Mouse (Mus musculus) embryonic facial prominence, embryonic 13.5 days (tissue): ENCODE data around the gene Nipsnap3b. TPM values are rescaled to one million over a fixed set of nuclear protein-coding genes. Genes with fewer than 3 reads are reported as not detected.

ENCODE experiments used
- ATAC-seq: fragments of 200-750 bp; cut with Nextera tagmentation; 2 replicates; pipeline ENCODE4 v1.8.0; 2017; ENCODE audit warnings: low read depth; ENCODE audit not compliant: insufficient number of reproducible peaks, insufficient read depth, low FRiP score, low TSS enrichment
- H3K27ac ChIP-seq: fragments of 300-500 bp; sonication (generic); 2 replicates; pipeline ENCODE4 v1.5.1; 2015; ENCODE audit warnings: moderate library complexity, mild to moderate bottlenecking, inconsistent platforms
- H3K27me3 ChIP-seq: fragments of 300-500 bp; sonication (generic); 2 replicates; pipeline ENCODE4 v1.6.1; 2015; ENCODE audit warnings: mild to moderate bottlenecking, inconsistent platforms
- H3K36me3 ChIP-seq: fragments of 300-500 bp; sonication (generic); 2 replicates; pipeline ENCODE4 v1.6.1; 2015; ENCODE audit warnings: mild to moderate bottlenecking, inconsistent platforms
- H3K4me1 ChIP-seq: fragments of 300-500 bp; sonication (generic); 2 replicates; pipeline ENCODE4 v1.6.1; 2015; ENCODE audit warnings: inconsistent platforms
- H3K4me2 ChIP-seq: fragments of 300-500 bp; sonication (generic); 2 replicates; pipeline ENCODE4 v1.6.1; 2015; ENCODE audit warnings: moderate library complexity, mild to moderate bottlenecking, inconsistent platforms
- H3K4me3 ChIP-seq: fragments of 300-500 bp; sonication (generic); 2 replicates; pipeline ENCODE4 v1.5.1; 2015; ENCODE audit warnings: mild to moderate bottlenecking, inconsistent platforms
- H3K9ac ChIP-seq: fragments of 300-500 bp; sonication (generic); 2 replicates; pipeline ENCODE4 v1.6.1; 2015; ENCODE audit warnings: mild to moderate bottlenecking, inconsistent platforms
- H3K9me3 ChIP-seq: fragments of 300-500 bp; sonication (generic); 2 replicates; pipeline ENCODE4 v1.6.1; 2016; ENCODE audit warnings: inconsistent platforms
- WGBS: fragments of 180-500 bp; shearing (Covaris S2); methylation state at CpG from one replicate; pipeline ENCODE4 v1.1.7; 2015; ENCODE audit warnings: mixed read lengths; 5-methylcytosine and 5-hydroxymethylcytosine counted together
- polyA plus RNA-seq: library from polyadenylated mRNA; unstranded; fragments of >200 nt; fragmentation: Nextera tagmentation; extraction: Ambion mirVana; gene quantifications from 2 replicates; pipeline ENCODE4 v1.2.1, GENCODE M21; 2015

Nipsnap3b gene
- polyA plus RNA-seq, result 58.9 and 60.1 TPM in 2 replicates

- peaks cover 5% of the 10 kb centered on the region; the same call in 1 of the 2 replicates for H3K9me3 ChIP-seq
- H3K4me3 ChIP-seq, result peak within 1 kb of the TSS; percentile 70
- peaks cover 4% of the 10 kb centered on the region; the same call in 1 of the 2 replicates for H3K4me1 ChIP-seq
- no peaks in the 10 kb centered on the region for H3K27me3 ChIP-seq
- peak; percentile 93 for ATAC-seq
- H3K36me3 ChIP-seq, result peaks cover 14% of the 10 kb centered on the region
- peak within 1 kb of the TSS; percentile 75 for H3K9ac ChIP-seq
- under 1% methylated on average over 63 of the region's 63 CpGs for WGBS
- peak within 1 kb of the TSS; percentile 59 for H3K4me2 ChIP-seq
- peak within 1 kb of the TSS; percentile 84 for H3K27ac ChIP-seq
These were observed at the start of gene Nipsnap3b for GRCm38 (mm10) chr4:53011732-53012361. Gene Nipsnap3b, plus strand, starts transcription at chr4:53011880.

GRCm38 (mm10) chr4:52964247-52964646, 47.4 kb upstream of the Nipsnap3b start, which contains the start of gene Olfr270:
Gene Olfr270, plus strand, starts transcription at chr4:52964547.
- H3K4me2 ChIP-seq, result no peak within 1 kb of the TSS
- no peaks in the 10 kb centered on the region for H3K4me1 ChIP-seq
- no peak within 1 kb of the TSS for H3K9ac ChIP-seq
- H3K27ac ChIP-seq, result no peak within 1 kb of the TSS
- ATAC-seq, result no peak
- no peaks in the 10 kb centered on the region for H3K9me3 ChIP-seq
- no peak within 1 kb of the TSS for H3K4me3 ChIP-seq
- no peaks in the 10 kb centered on the region for H3K36me3 ChIP-seq
- H3K27me3 ChIP-seq, result no peaks in the 10 kb centered on the region

- WGBS, result 71% methylated on average over 2 of the region's 2 CpGs
These were observed 26.5 kb upstream of the Nipsnap3b start for GRCm38 (mm10) chr4:52985216-52985615.

GRCm38 (mm10) chr4:52986266-52986665, 25.4 kb upstream of the Nipsnap3b start:
- no peaks in the 10 kb centered on the region for H3K9me3 ChIP-seq
- 84% methylated on average over 2 of the region's 2 CpGs for WGBS
- H3K4me2 ChIP-seq, result no peak overlapping the region
- H3K27ac ChIP-seq, result no peak overlapping the region
- no peak for ATAC-seq
- H3K9ac ChIP-seq, result no peak overlapping the region
- no peak overlapping the region for H3K4me3 ChIP-seq
- H3K27me3 ChIP-seq, result no peaks in the 10 kb centered on the region
- H3K36me3 ChIP-seq, result no peaks in the 10 kb centered on the region
- 0 out of 2 replicates have a peak, but pooled peaks cover 4% of the 10 kb centered on the region for H3K4me1 ChIP-seq

More at GRCm38 (mm10) chr4:52985216-52985615, 26.5 kb upstream of the Nipsnap3b start:
- Histone ChIP-seq H3K4me1 (0 out of 2 replicates have a peak, but pooled peaks cover 4% of the 10 kb centered on the region), H3K27ac (no peak overlapping the region), H3K9ac (no peak overlapping the region), H3K9me3 (no peaks in the 10 kb centered on the region), H3K4me2 (no peak overlapping the region), H3K36me3 (no peaks in the 10 kb centered on the region), H3K27me3 (no peaks in the 10 kb centered on the region), H3K4me3 (no peak overlapping the region)
- ATAC-seq, result no peak

DNA sequence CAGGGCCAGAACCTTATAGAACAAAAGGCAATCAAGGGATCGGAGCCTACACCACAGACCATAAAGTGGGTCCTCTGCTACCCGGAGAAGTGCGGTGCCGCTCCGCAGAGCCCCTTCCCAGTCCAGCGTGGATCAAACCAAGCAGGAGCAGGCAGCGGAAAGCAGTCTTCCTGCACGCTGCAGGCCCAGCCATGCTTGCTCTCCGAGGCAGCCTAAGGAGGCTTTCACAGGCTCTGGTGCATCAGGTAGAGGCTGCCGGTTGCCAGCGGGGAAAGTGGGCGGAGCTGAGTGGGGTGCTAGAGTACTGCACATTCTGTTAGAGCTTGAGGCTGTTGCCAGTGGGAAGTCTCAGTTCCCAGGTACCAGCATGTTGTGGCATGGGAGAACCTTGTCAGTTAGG, 22.4 kb upstream of the Nipsnap3b start, which contains the start of gene Nipsnap3a:
Gene Nipsnap3a (plus strand): TSS at position 25 of the 400 bp plus-strand sequence.
- no peaks in the 10 kb centered on the region for H3K9me3 ChIP-seq
- H3K4me2 ChIP-seq, result peak within 1 kb of the TSS; percentile 53
- whole genome bisulfite sequencing, result 37% methylated on average over 12 of the region's 12 CpGs
- H3K27me3 ChIP-seq, result no peaks in the 10 kb centered on the region
- H3K9ac ChIP-seq, result no peak within 1 kb of the TSS
- ATAC-seq, result no peak
- no peaks in the 10 kb centered on the region for H3K36me3 ChIP-seq
- no peak within 1 kb of the TSS for H3K27ac ChIP-seq
- peak within 1 kb of the TSS; percentile 24 for H3K4me3 ChIP-seq
- 0 out of 2 replicates have a peak, but pooled peaks cover 4% of the 10 kb centered on the region for H3K4me1 ChIP-seq

DNA sequence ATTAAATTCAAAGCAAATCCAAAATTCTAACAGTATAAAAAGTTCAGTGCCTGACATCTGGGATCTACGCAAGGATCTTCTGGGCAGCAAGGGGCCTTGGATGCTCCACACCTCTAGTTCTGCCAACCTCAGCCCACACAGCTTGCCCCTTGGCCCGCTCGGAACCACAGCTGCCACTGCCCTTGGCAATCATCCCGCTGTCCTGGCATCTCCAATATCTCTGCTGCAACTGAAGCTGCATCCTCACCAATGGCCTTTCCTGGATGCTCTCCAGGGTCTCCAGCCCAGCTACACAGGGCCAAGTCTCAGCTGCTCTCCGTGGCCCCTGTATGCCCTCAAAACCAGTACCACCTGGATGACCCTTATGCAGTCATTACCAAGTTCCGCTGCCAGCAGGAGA, 12.2 kb upstream of the Nipsnap3b start:
- H3K27ac ChIP-seq, result no peak overlapping the region
- H3K4me3 ChIP-seq, result no peak overlapping the region
- no peaks in the 10 kb centered on the region for H3K9me3 ChIP-seq
- no peak overlapping the region for H3K9ac ChIP-seq
- H3K4me2 ChIP-seq, result no peak overlapping the region
- WGBS, result 95% methylated on average over 6 of the region's 6 CpGs
- no peaks in the 10 kb centered on the region for H3K4me1 ChIP-seq
- no peak for ATAC-seq
- no peaks in the 10 kb centered on the region for H3K27me3 ChIP-seq
- no peaks in the 10 kb centered on the region for H3K36me3 ChIP-seq

GRCm38 (mm10) chr4:53000154-53000553, 11.5 kb upstream of the Nipsnap3b start:
- no peaks in the 10 kb centered on the region for H3K9me3 ChIP-seq
- no peak overlapping the region for H3K27ac ChIP-seq
- 82% methylated on average over 8 of the region's 8 CpGs for WGBS
- H3K9ac ChIP-seq, result no peak overlapping the region
- no peak overlapping the region for H3K4me2 ChIP-seq
- no peaks in the 10 kb centered on the region for H3K27me3 ChIP-seq
- H3K4me3 ChIP-seq, result no peak overlapping the region
- H3K36me3 ChIP-seq, result no peaks in the 10 kb centered on the region
- H3K4me1 ChIP-seq, result no peaks in the 10 kb centered on the region
- ATAC-seq, result no peak

GRCm38 (mm10) chr4:53009183-53009582, 2.5 kb upstream of the Nipsnap3b start:
- no peak overlapping the region for H3K27ac ChIP-seq
- H3K4me2 ChIP-seq, result no peak overlapping the region
- no peak for ATAC-seq
- H3K27me3 ChIP-seq, result no peaks in the 10 kb centered on the region
- no peak overlapping the region for H3K9ac ChIP-seq
- WGBS, result 75% methylated on average over 4 of the region's 4 CpGs
- no peaks in the 10 kb centered on the region for H3K9me3 ChIP-seq
- no peak overlapping the region for H3K4me3 ChIP-seq
- no peaks in the 10 kb centered on the region for H3K36me3 ChIP-seq
- peaks cover 4% of the 10 kb centered on the region; the same call in 1 of the 2 replicates for H3K4me1 ChIP-seq

GRCm38 (mm10) chr4:53009871-53010270, 1.8 kb upstream of the Nipsnap3b start:
- Histone ChIP-seq H3K9ac (no peak overlapping the region), H3K4me2 (no peak overlapping the region), H3K4me1 (peaks cover 4% of the 10 kb centered on the region; the same call in 1 of the 2 replicates), H3K36me3 (no peaks in the 10 kb centered on the region), H3K27ac (no peak overlapping the region), H3K27me3 (no peaks in the 10 kb centered on the region), H3K4me3 (no peak overlapping the region), H3K9me3 (no peaks in the 10 kb centered on the region)
- 88% methylated on average over 4 of the region's 4 CpGs for WGBS
- no peak for ATAC-seq

DNA sequence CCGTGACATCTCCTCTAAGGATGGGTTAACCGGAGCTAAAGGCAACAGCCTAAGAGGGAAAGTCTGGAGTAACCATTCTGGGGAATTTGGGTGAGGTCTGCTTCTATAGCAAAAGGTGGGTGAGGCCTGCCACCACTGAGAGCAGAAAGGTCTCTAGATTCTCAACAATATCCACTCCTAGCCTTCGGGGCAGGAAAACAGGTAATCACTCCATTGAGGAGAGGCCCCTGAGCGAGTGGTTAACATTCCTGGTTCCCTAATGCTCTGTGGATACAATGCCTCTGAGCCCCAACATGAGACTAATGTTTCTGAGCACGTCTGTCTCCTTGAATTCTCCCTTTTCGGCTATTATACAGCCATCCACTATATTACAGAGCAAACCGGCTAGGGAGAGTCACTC, 2.7 kb downstream of the Nipsnap3b start:
- peaks cover 31% of the 10 kb centered on the region for H3K36me3 ChIP-seq
- ATAC-seq, result no peak
- WGBS, result 86% methylated on average over 7 of the region's 7 CpGs

GRCm38 (mm10) chr4:53015024-53015423, 3.3 kb downstream of the Nipsnap3b start:
- Histone ChIP-seq H3K9ac (no peak overlapping the region), H3K4me2 (no peak overlapping the region), H3K4me1 (peaks cover 4% of the 10 kb centered on the region; the same call in 1 of the 2 replicates), H3K27ac (no peak overlapping the region), H3K9me3 (peaks cover 7% of the 10 kb centered on the region; the same call in 1 of the 2 replicates), H3K4me3 (no peak overlapping the region), H3K36me3 (peaks cover 37% of the 10 kb centered on the region), H3K27me3 (no peaks in the 10 kb centered on the region)
- no peak for ATAC-seq
- WGBS, result 90% methylated on average over 3 of the region's 3 CpGs

More for the DNA sequence above, 2.7 kb downstream of the Nipsnap3b start:
- Histone ChIP-seq H3K9ac (no peak overlapping the region), H3K27ac (no peak overlapping the region), H3K4me1 (peaks cover 4% of the 10 kb centered on the region; the same call in 1 of the 2 replicates), H3K4me3 (no peak overlapping the region), H3K27me3 (no peaks in the 10 kb centered on the region), H3K9me3 (peaks cover 7% of the 10 kb centered on the region; the same call in 1 of the 2 replicates), H3K4me2 (no peak overlapping the region)

- Histone ChIP-seq H3K27ac (no peak overlapping the region), H3K4me3 (no peak overlapping the region), H3K9ac (no peak overlapping the region), H3K9me3 (peaks cover 7% of the 10 kb centered on the region; the same call in 1 of the 2 replicates), H3K27me3 (no peaks in the 10 kb centered on the region), H3K4me2 (no peak overlapping the region), H3K36me3 (peaks cover 58% of the 10 kb centered on the region), H3K4me1 (no peaks in the 10 kb centered on the region)
- 87% methylated on average over 1 of the region's 1 CpGs for WGBS
- ATAC-seq, result no peak
These were observed 6.7 kb downstream of the Nipsnap3b start for GRCm38 (mm10) chr4:53018392-53018791.
